Mouse (Mus musculus) stomach, embryonic 14.5 days (tissue): ENCODE results near the gene Cldn4. TPM values are rescaled to one million over a fixed set of nuclear protein-coding genes. Genes with fewer than 3 reads are reported as not detected.

ENCODE experiments used
- ATAC-seq: fragments of 200-750 bp; cut with Nextera tagmentation; 2 replicates; pipeline ENCODE4 v1.8.0; 2017; ENCODE audit warnings: low read depth, moderate TSS enrichment; ENCODE audit not compliant: insufficient number of reproducible peaks, insufficient read depth, low FRiP score
- H3K27ac ChIP-seq: fragments of 300-500 bp; sonication (generic); 2 replicates; pipeline ENCODE4 v1.5.1; 2014; ENCODE audit warnings: mild to moderate bottlenecking, low read length, moderate library complexity, mixed read lengths
- H3K27me3 ChIP-seq: fragments of 300-500 bp; sonication (generic); 2 replicates; pipeline ENCODE4 v1.6.1; 2014; ENCODE audit warnings: low read length, control low read depth, mixed read lengths; ENCODE audit not compliant: control insufficient read depth, insufficient read depth
- H3K36me3 ChIP-seq: fragments of 300-500 bp; sonication (generic); 2 replicates; pipeline ENCODE4 v1.6.1; 2014; ENCODE audit warnings: mild to moderate bottlenecking, control low read depth, low read length, moderate library complexity, mixed read lengths; ENCODE audit not compliant: control insufficient read depth, insufficient read depth
- H3K4me1 ChIP-seq: fragments of 300-500 bp; sonication (generic); 2 replicates; pipeline ENCODE4 v1.6.1; 2014; ENCODE audit warnings: low read length, control low read depth, mixed read lengths; ENCODE audit not compliant: control insufficient read depth, insufficient read depth
- H3K4me2 ChIP-seq: fragments of 300-500 bp; sonication (generic); replicated peaks from 2 replicates; pipeline ENCODE4 v1.6.1; 2014; ENCODE audit warnings: low read depth, low read length, control low read depth
- H3K4me3 ChIP-seq: fragments of 300-500 bp; sonication (generic); 2 replicates; pipeline ENCODE4 v1.5.1; 2014; ENCODE audit warnings: low read depth, low read length, control low read depth
- H3K9ac ChIP-seq: fragments of 300-500 bp; sonication (generic); replicated peaks from 2 replicates; pipeline ENCODE4 v1.6.1; 2014; ENCODE audit warnings: low read depth, mild to moderate bottlenecking, control low read depth, low read length, moderate library complexity, mixed read lengths
- H3K9me3 ChIP-seq: fragments of 300-500 bp; sonication (generic); 2 replicates; pipeline ENCODE4 v1.6.1; 2016; ENCODE audit warnings: low read depth, low read length, control low read depth; ENCODE audit not compliant: control insufficient read depth
- WGBS: fragments of 180-500 bp; shearing (Covaris S2); extraction: QIAGEN DNeasy Blood & Tissue Kit; methylation state at CpG from one replicate; pipeline ENCODE4 v1.1.7; 2014; 5-methylcytosine and 5-hydroxymethylcytosine counted together
- polyA plus RNA-seq: library from polyadenylated mRNA; unstranded; fragments of >200 nt; fragmentation: Nextera tagmentation; extraction: Ambion mirVana; gene quantifications from 2 replicates; pipeline ENCODE4 v1.2.1, GENCODE M21; 2014

The Cldn4 gene
- polyA plus RNA-seq, 1 experiment from 2014 or later: 91.5 TPM

DNA sequence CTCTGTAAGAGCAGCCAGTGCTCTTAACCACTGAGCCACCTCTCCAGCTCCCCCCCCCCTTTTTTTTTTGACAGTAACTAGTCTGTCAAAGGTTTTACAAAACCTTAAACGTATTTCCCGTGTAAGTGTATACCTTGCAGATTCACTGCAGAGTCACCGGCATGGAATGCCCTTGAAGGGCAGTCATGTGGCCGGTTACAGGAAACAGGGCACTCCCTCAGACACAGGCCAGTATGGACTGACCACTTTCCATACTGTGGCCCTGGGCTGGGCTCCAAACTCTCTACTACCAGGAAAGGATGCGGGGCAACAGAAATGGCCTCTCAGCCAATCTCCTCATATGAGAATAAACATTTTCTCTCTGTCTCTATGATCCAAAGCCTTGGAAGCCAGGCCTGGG is 8.8 kb upstream of the Cldn4 start:
- Histone ChIP-seq H3K9me3 (no peaks in the 10 kb centered on the region), H3K4me1 (peaks cover 11% of the 10 kb centered on the region; the same call in 1 of the 2 replicates), H3K27ac (no peak overlapping the region), H3K27me3 (no peaks in the 10 kb centered on the region), H3K4me2 (no peak overlapping the region), H3K9ac (no peak overlapping the region), H3K4me3 (no peak overlapping the region), H3K36me3 (no peaks in the 10 kb centered on the region)
- 61% methylated on average over 5 of the region's 5 CpGs for WGBS
- no peak for ATAC-seq

DNA sequence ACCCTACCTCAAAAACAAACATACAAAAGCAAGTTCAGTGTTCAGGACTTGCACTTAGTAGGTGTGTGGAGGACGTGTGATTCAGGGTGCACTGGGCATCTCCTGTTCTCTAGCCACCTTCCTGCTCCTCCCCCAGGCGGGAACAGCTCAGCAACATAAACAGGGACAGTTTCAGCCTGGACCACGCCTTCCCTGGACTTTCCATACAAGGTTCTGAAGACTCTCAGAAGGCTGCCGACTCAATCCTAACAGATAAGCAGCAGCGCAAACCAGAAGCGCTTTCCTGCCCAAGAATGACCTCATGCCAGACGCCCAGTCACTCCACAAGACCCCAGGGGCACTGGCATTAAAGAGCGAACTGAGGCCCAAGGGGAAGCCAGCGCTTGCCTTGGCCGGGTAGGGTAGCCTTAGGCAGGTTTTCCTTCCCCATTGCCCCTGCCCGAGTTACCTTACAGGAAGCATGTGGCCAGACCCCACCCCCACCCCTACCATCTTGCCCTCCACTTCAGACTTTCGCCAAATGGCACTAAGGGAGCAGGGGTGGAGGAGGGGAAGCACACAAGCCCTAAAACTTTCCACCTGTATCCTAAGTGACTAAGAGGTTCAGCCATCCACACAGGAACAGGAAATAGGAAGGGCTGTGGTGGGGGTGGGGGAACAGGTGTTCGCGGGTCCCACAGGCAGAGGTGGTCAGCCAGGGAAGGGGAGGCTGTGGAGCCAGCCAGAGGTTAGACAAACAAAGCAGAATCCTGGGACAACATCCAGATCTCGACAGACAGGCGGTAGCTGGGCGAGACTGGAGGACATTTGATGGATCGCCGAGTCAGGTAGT is 4.5 kb upstream of the Cldn4 start:
- H3K4me3 ChIP-seq: 0 out of 2 replicates have a peak overlapping the region, but pooled peaks have one; percentile 1
- peak; percentile 70 for ATAC-seq
- H3K27me3 ChIP-seq: peaks cover 3% of the 10 kb centered on the region; the same call in 1 of the 2 replicates
- no peak overlapping the region for H3K9ac ChIP-seq
- no peaks in the 10 kb centered on the region for H3K36me3 ChIP-seq
- 8% methylated on average over 19 of the region's 19 CpGs for WGBS
- no peaks in the 10 kb centered on the region for H3K9me3 ChIP-seq
- H3K27ac ChIP-seq: peak overlapping the region; percentile 75; the same call in 1 of the 2 replicates
- peaks cover 19% of the 10 kb centered on the region; the same call in 1 of the 2 replicates for H3K4me1 ChIP-seq
- H3K4me2 ChIP-seq: peak overlapping the region; percentile 30

DNA sequence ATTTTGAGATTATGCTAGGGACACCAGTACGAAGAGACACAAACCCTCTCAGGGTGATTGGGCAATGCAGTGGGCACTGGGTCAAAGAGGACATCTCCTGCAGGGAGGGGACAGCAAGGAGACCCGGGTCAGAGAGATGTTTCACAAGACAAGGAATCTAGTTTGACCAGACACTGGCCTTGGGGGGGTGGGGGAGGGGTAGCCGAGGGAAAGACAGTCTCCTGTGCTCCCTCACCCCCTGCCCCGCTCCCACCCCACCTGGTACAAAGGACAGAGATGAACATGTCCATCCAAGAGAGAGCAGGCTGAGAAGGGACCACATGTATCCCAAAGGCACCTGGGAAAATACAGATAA is 1.3 kb upstream of the Cldn4 start:
- H3K36me3 ChIP-seq: no peaks in the 10 kb centered on the region
- H3K4me2 ChIP-seq: no peak overlapping the region
- ATAC-seq: no peak
- peak overlapping the region; percentile 87; the same call in 1 of the 2 replicates for H3K27ac ChIP-seq
- H3K4me1 ChIP-seq: peaks cover 19% of the 10 kb centered on the region; the same call in 1 of the 2 replicates
- H3K4me3 ChIP-seq: no peak overlapping the region
- WGBS: 50% methylated on average over 4 of the region's 4 CpGs
- peaks cover 8% of the 10 kb centered on the region; the same call in 1 of the 2 replicates for H3K27me3 ChIP-seq
- no peak overlapping the region for H3K9ac ChIP-seq
- no peaks in the 10 kb centered on the region for H3K9me3 ChIP-seq

DNA sequence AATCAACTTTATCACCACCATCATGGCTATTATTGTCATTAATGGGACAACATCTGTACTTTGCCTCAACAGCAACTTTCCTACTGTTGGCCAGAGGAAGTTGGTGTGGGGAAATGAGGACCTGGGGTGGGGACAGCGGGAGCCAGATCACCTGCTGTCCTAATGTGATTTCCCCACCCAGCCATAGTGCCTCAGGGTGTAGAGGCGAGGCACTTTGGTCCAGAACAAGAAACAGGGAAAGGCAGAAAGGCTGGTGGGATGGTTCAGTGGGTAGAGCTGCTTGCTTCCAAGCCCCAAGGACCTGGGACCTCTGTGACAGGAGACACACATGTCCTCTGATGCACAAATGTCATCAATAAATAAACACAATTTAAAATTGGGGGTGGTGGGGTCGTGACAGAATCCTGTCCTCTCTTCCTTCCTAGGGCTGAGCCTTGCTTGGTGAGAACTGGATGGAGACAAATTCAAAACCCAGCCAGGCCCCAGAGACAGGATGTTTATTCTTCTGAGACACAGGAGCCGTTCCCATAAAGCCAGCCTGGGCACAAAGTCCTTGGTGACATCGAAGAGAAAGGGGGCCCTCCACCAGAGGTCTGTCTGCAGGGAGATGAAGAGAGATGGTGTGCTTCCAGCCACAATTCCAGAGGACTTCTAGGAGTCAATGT is 818 bp upstream of the Cldn4 start:
- no peak overlapping the region for H3K9ac ChIP-seq
- no peak for ATAC-seq
- no peak overlapping the region for H3K4me3 ChIP-seq
- no peaks in the 10 kb centered on the region for H3K36me3 ChIP-seq
- WGBS: 32% methylated on average over 5 of the region's 5 CpGs
- peaks cover 8% of the 10 kb centered on the region; the same call in 1 of the 2 replicates for H3K27me3 ChIP-seq
- H3K9me3 ChIP-seq: no peaks in the 10 kb centered on the region
- H3K4me1 ChIP-seq: peaks cover 19% of the 10 kb centered on the region; the same call in 1 of the 2 replicates
- peak overlapping the region; percentile 87 for H3K27ac ChIP-seq
- H3K4me2 ChIP-seq: no peak overlapping the region; the same call in 1 of the 2 replicates

DNA sequence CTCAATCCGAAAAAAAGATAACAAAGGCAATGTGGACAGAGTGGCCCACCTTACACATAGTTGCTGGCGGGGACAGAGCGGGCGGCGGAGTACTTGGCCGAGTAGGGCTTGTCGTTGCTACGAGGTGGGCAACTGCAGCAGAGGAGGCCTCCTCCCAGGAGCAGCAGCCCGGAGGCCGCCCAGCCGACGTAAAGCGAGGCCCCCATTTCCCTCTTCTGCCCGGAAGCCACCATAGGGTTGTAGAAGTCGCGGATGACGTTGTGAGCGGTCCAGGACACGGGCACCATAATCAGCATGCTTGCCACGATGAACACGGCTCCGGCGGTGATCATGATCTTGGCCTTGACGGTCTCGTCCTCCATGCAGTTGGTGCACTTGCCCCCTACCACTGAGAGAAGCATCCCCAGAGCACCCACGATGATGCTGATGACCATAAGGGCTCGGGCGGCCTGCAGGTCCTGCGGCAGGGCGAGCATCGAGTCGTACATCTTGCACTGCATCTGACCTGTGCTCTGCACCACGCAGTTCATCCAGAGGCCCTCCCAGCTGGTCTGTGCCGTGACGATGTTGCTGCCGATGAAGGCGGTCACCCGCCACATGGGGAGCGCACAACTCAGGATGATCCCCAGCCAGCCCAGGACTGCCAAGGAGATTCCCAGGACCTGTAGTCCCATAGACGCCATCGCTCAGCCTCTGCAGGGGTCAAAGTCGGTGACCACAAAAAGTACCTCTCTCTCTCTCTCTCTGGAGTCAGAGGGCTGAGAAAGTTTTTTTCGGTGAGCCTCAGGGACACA is 474 bp downstream of the Cldn4 start:
- Histone ChIP-seq H3K36me3 (no peaks in the 10 kb centered on the region), H3K27ac (peak overlapping the region; percentile 87), H3K9me3 (no peaks in the 10 kb centered on the region), H3K9ac (peak overlapping the region; percentile 64), H3K4me1 (peaks cover 12% of the 10 kb centered on the region; the same call in 1 of the 2 replicates), H3K4me3 (peak overlapping the region; percentile 44), H3K27me3 (peaks cover 8% of the 10 kb centered on the region; the same call in 1 of the 2 replicates), H3K4me2 (peak overlapping the region; percentile 37)
- WGBS: 22% methylated on average over 43 of the region's 43 CpGs
- no peak for ATAC-seq

DNA sequence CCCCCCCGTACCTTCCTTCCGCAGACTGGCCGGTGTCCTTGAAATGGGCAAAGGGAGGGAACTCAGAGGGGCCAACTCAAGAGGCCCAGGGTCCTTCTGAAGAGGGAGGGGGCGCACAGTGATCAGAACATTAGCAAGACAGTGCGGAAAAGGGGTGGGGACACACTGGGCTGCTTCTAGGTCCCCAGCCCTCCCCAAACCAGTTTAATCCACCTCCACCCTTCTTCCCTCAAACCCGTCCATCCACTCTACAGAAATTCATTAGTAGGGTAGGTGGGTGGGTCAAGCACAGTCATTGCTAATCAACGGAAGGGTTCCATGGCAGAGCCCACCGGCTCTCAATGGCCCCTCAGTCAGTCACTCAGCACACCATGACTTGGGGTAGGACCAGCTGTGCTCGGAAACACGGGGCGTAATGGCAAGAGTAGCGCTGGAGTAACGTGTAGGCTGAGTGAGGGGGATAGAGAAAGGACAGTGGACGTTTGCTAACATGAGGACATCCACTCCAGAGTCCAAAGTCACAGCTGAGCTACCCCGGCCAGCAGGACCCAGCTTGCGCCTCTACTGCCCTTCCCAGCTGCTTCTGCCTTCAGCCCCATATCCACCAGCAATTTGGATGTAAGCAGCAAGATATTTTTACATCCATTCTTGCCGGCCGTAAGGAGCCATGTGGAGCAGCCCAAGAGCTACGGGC is 1.3 kb downstream of the Cldn4 start:
- Histone ChIP-seq H3K27ac (peak overlapping the region; percentile 87), H3K4me3 (peak overlapping the region; percentile 44), H3K4me2 (peak overlapping the region; percentile 37), H3K9ac (peak overlapping the region; percentile 64), H3K27me3 (peaks cover 8% of the 10 kb centered on the region; the same call in 1 of the 2 replicates), H3K9me3 (no peaks in the 10 kb centered on the region), H3K36me3 (no peaks in the 10 kb centered on the region), H3K4me1 (peaks cover 7% of the 10 kb centered on the region; the same call in 1 of the 2 replicates)
- no peak for ATAC-seq
- WGBS: 41% methylated on average over 18 of the region's 19 CpGs

DNA sequence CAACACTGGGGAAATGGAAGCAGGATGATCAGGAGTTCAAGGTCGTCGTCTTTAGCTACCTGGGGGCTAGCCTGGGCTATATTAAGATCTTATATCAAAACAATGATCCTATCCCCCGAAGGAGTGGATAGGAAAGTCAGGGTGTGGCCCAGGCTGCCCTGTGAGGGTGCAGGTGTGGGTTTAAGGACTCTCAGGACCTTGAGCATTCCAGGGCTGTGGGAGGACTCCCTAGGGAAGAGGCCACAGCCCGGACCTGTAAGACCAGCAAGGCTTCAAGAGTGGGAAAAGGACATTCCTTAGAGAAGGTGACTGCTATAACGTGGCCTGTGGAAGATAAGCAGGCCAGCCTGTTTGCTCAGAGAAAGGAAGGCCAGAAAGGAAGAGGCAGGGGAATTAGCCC is 2.6 kb downstream of the Cldn4 start:
- H3K27ac ChIP-seq: no peak overlapping the region; the same call in 1 of the 2 replicates
- peaks cover 7% of the 10 kb centered on the region; the same call in 1 of the 2 replicates for H3K4me1 ChIP-seq
- ATAC-seq: no peak
- no peak overlapping the region for H3K9ac ChIP-seq
- no peaks in the 10 kb centered on the region for H3K36me3 ChIP-seq
- peak overlapping the region; percentile 37 for H3K4me2 ChIP-seq
- peak overlapping the region; percentile 44; the same call in 1 of the 2 replicates for H3K4me3 ChIP-seq
- H3K9me3 ChIP-seq: no peaks in the 10 kb centered on the region
- peaks cover 8% of the 10 kb centered on the region; the same call in 1 of the 2 replicates for H3K27me3 ChIP-seq
- 63% methylated on average over 5 of the region's 5 CpGs for WGBS
